Mouse (Mus musculus): ENCODE data around the gene Sec61g. TPM values are rescaled to one million over a fixed set of nuclear protein-coding genes. Genes with fewer than 3 reads are reported as not detected.
"Not testable (repeated sequence)": the region's sequence is repeated elsewhere in the genome, so short reads cannot be mapped to it uniquely, and the experiment has no call there.

The Sec61g gene
- 1 to 10 TPM; 2.9 to 3.4 TPM for total RNA-seq (2021)

DNA sequence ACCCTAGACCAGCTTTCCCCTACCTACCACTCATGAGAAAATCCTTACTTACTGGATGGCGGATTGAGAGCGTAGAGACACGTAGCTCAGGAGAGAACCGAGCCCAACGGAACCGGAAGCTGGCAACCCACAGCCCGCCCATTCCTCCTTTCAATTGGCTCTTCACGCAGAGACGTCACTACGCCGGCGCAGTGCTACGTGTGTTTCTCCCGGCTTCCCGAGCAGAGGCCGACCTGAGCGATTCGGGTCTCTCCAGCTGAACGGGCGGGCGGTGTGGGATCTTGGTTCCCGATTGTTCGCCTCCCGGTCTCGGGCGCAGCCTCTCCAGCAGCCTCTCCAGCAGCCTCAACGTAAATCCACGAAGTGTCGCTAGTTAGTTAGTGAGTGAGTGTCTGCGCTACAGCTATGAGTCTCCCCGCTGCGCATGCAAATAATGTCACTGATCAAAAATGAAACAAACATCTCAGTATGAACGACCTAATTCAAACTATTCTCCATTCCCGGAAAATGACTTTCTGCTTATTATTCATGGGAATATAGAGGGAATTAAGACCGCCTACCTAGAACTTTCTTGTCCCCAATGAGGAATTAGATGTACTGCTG, at the start of gene Sec61g:
Gene Sec61g (minus strand): TSS at position 433 of the 603 bp plus-strand sequence.
- DNase-seq (ENCODE audit: low spot score), result peak; percentile 86
- intact Hi-C loops (cut with DNase I), result loop anchor here (5.0 kb wide), 2 partner anchors 444 to 649 kb away; partner anchors contain the start of genes Fbxo48 and Ppp3r1

DNA sequence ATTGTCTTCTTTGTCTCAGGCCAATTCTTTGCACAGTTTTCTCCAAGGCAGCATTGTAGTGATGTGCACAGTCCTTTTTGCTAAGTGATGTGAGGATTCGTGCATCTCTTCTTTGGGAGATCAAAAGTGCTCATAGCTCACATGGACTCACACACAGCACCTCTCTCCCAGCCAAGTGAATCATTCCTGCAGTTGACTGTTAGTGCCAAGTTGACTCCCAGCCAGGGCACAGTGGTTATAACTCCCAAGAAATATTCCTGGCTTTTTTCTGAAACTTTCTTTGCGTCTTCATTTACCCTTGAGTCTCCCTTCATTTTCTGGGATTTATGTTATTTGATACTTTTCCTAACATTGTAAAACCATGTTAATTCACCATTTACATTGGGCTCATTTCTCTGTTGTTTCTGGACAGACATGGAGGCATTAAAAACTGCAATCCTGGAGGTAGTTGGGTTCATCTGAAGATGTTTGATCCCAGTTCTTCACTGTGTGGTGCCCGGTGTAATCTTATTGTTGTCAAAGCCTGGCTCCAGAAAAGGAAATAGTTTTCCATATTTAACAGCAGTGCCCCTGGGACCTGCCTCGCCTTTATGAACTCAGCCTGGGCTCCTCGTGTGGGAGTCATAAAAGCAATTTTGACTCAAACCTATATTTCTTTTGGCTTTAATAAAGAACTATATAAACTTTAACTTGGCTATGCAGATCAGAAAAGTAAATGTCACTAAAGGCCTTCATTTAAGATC, 38.3 kb upstream of the Sec61g start:
- intact Hi-C loops (cut with DNase I), result no loop called here
- peak; percentile 2 for DNase-seq (ENCODE audit: low spot score)

DNA sequence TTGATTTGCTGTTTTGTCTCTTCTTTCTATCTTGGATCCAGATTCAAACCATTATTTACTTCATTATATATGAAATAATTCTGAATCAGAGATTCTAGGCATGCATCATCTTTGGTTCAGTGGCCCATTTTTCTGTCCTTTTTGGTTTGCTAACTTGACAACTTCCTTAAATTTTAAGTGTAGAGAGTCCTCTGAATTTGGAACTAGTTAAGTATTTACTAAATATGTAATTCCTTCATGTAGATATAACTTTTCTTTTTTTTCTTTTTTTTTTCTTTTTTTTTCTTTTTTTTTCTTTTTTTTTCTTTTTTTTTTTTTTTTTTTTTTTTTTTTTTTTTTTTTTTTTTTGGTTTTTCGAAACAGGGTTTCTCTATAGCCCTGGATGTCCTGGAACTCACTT, 29.1 kb upstream of the Sec61g start:
- intact Hi-C loops (cut with DNase I), result no loop called here
- no peak for DNase-seq (ENCODE audit: low spot score)

DNA sequence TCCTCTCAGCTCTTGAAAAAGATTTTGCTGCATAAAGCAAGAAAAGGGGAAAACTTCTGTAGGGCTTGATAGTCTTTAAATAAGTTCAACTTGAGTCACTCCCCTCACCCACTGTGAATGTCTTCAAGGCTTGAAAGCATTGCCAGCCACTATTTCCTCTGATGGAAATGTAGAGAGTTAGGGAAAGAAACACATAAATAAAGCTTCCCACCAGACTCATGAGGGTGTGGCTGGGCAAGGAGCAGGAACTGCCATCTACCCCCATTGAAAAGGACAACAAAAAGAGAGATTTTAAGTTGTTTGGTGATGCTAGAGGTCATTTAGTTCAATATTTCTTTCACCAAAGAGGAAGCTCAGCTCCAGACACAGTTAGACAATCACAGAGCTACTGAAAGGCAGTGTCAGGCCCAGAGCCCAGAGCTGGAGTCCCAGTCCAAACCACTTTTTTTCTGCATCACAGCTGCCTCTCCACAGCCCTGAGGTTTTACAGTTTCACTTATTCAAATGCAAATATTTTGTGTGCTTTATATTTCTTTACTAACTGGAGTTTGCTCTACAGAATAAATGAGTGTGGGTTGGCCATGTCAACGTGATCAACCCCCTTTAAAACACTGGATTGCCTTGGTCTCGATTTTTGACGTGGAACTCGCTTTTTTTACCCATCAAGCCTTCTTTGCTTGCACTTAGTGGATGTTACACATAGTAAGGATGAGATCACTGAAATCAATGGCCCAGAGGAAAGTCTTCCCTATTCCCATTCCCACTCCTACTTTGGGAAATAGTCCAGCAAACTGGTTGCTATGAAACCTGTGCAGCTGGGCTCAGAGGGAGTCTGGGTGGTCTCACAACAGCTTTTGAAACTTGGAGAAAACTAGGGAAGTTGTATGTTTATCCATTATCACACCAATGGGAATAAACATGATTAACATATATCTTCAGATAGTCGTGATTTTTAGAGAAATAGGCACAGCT, 26.6 kb upstream of the Sec61g start:
- intact Hi-C loops (cut with DNase I), result no loop called here
- DNase-seq (ENCODE audit: low spot score), result no peak

DNA sequence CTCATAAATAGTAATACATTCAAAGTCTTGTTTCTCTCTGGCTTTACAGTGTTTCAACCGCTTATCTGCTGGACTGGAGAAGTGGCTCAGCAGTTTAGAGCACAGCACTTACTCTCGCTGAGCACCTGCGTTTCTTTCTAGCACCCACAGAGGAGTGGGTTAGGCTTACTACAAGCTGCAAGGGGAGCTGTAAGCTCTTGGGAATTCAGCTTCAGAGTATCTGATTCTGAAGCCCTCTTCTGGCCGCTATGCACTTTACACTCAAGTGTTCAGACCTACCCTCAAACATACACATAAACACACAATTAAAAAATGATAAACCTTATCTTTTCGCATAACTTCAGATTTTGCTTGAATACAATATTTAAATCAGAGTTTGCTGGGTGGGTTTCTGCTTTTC, 24.6 kb upstream of the Sec61g start:
- intact Hi-C loops (cut with DNase I), result no loop called here
- no peak for DNase-seq (ENCODE audit: low spot score)

DNA sequence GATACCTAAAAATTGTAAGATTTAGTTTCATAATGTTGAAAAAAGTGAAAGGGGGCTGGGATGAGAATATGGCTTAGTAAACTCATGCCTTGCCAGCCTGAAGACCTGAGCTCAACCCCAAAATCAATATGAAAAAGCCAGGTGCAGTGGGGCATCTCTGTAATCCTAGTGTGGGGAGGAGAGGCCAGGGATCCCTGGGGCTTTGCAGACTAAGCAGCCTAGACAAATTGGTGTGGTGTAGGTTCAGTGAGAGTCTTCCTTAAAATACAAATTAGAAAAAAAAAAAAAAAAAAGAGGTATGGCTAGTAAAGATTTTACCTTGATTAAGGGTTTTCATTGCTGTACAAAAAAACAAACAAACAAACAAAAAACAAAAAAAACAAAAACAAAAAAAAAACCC, 20.6 kb upstream of the Sec61g start:
- intact Hi-C loops (cut with DNase I), result loop anchor here (10.0 kb wide), 1 partner anchor 256 kb away; no protein-coding TSS in a partner anchor
- no peak for DNase-seq (ENCODE audit: low spot score)

DNA sequence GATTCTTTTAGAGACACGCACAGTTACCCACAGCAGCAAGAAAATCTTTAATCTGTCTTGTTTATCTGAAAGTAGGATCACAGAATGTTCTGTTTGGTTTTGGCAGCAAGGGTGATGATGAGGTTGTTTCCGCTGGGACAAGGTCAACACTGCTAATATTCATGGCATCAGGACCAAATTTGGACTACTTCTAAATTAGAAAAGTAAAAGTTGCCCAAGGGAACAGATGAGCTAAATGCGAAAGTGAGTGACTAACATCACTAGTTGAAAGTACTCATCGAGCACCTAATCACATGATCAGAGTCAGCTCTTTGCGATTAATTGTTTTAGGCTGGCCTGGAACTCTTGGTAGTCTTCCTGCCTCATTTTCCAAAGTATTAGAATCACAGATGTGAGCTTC, 20.1 kb upstream of the Sec61g start:
- DNase-seq (ENCODE audit: low spot score), result no peak
- intact Hi-C loops (cut with DNase I), result loop anchor here (10.0 kb wide), 1 partner anchor 256 kb away; no protein-coding TSS in a partner anchor

DNA sequence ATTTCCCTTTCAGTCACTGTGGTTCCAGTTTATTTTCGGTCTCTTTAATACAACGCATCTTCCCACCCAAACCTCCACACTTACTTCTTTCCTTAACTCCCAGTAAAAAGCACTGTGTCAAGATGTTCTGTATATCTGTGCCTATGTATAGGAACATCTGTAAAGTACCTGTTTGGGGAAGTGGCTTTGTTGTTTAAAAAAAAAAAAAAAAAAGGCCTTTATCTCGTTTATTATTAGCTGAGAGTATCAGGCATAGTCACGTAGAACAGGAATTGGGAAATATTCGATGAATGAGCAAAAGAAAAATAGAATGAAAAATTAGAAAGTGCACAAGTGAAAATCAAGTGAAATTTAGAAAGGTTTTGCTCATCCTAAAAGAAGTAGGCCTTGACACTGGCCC, 19.5 kb upstream of the Sec61g start:
- DNase-seq (ENCODE audit: low spot score), result no peak
- intact Hi-C loops (cut with DNase I), result loop anchor here (10.0 kb wide), 1 partner anchor 257 kb away; no protein-coding TSS in a partner anchor

DNA sequence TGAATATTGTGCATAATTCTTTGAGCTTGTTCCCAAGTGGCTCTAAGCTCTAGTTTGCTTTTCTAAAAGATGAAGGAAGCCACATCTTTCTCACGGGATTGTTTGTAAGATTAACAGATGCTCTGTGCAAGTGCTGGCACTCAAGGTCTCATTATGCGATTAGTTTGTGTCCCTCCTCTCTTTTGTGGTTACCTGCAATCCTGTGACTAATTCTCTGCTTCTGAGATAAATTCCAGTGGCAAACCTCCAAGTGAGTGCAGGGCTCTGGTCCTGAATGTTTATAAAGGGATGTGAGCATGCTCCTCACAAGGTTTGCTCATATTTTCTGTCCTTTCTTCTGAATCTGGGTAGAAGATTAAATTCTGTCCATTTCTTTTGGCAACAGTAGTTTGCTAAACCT, 18.2 kb upstream of the Sec61g start:
- intact Hi-C loops (cut with DNase I), result loop anchor here (10.0 kb wide), 1 partner anchor 258 kb away; no protein-coding TSS in a partner anchor
- no peak for DNase-seq (ENCODE audit: low spot score)

DNA sequence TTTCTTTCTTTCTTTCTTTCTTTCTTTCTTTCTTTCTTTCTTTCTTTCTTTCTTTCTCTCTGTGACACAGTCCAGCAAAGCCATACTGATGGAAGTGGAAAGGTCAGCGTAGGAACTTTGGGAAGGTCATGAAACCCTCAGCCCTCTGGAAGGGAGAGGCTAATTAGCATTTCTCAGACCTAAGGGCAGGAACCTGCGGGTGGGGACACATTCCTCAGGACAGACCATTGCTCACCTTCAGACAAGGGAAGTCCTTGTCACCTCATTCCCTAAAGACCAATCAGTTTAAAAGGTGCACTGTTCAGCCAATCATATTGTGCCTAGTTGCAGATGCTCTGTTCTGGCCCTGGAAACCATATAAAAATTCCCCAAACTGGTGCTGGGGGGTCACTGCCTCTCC, 17.4 kb upstream of the Sec61g start:
- intact Hi-C loops (cut with DNase I), result loop anchor here (1.0 to 10.0 kb wide), 2 partner anchors 259 to 423 kb away; no protein-coding TSS in a partner anchor
- no peak for DNase-seq (ENCODE audit: low spot score)

DNA sequence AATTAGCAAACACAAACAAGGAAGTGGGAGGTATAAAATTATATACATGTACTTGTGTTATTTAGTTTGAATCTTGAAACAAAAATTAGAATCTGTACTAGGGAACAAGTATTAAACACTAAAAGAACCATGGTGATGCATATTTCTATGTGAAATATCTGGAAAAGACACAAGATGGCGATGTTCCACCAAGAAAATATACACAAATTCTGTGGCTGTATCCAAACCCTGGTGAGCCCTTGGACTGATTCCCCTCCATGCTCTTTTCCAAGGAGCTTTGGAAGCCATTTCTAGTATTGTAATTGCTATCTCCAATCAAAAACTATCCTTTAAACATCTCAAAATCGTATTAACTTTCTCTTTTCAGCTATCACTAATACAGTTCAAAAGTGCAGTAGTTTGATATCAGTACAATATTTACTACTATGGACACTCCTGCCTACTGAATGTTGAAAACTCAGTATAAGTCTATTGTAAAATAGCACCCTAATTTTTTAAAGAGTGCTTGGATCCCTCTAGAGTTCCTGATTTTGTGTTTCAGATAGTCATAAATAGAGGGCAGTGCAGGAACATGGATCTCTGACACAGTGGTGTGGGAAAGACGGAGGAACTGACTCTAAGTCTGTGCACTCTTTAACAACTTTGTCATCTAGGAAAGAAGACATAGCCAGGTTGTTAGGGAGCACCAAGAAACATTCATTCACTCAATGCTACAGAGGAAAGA, 16.8 kb upstream of the Sec61g start:
- no peak for DNase-seq (ENCODE audit: low spot score)
- intact Hi-C loops (cut with DNase I), result loop anchor here (1.0 to 10.0 kb wide), 2 partner anchors 260 to 423 kb away; no protein-coding TSS in a partner anchor

DNA sequence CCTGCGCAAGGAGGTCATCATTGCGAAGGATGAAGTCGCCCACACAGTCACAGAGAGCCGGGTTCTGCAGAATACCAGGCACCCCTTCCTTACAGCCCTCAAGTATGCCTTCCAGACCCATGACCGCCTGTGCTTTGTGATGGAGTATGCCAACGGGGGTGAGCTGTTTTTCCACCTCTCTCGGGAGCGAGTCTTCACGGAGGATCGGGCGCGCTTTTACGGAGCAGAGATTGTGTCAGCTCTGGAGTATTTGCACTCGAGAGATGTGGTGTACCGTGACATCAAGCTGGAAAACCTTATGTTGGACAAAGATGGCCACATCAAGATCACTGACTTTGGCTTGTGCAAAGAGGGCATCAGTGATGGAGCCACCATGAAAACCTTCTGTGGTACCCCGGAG, 6.8 kb upstream of the Sec61g start:
- intact Hi-C loops (cut with DNase I); DNase-seq (ENCODE audit: low spot score): not testable (repeated sequence)

DNA sequence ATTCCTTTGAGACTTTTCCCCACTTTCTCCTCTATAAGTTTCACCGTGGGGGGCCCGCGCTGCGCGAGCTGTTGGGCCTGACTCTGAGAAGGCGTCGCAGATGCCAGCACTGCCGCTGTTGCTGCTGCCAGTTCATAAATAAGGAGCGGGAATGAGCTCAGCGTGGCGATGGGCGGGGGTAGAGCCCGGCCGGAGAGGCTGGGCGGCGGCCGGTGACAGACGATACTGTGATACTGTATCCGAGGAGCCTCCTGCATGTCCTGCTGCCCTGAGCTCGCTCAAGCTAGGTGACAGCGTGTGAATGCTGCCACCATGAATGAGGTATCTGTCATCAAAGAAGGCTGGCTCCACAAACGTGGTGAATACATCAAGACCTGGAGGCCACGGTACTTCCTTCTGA, 5.9 kb upstream of the Sec61g start:
- DNase-seq (ENCODE audit: low spot score); intact Hi-C loops (cut with DNase I): not testable (repeated sequence)

DNA sequence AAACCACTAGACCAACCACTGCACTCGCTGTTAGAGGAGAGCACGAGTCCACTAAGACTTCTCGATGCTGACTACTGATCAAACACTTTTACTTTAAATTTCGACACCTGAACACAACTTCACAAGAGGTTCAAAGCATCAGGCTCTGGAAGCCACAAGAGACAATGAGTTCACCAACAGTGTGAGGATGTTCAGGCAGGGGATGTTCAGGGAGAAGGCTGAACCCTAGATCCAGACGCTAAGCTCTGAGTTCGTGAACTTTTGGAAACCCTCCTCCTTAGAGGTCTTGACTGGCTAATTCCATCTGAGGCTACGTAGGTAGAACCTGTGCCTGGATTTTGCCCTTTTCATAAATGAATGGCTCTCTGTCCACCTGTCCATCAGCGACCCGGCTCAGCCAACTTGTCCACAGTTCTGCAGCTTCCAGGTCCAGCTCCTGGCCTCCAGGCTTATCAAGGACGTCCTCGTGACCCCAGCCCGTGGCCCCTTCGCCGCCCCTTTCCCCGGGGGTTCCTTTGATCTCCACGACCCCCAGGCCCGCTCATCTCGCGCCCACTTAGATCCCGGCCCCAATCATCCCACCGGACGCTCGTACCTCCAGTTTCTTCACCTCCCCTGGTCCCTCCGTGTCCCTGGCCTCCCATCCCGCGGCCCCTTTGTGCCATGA, 766 bp downstream of the Sec61g start:
- DNase-seq (ENCODE audit: low spot score), result no peak
- intact Hi-C loops (cut with DNase I), result loop anchor here (5.0 kb wide), 2 partner anchors 445 to 650 kb away; partner anchors contain the start of genes Fbxo48 and Ppp3r1

DNA sequence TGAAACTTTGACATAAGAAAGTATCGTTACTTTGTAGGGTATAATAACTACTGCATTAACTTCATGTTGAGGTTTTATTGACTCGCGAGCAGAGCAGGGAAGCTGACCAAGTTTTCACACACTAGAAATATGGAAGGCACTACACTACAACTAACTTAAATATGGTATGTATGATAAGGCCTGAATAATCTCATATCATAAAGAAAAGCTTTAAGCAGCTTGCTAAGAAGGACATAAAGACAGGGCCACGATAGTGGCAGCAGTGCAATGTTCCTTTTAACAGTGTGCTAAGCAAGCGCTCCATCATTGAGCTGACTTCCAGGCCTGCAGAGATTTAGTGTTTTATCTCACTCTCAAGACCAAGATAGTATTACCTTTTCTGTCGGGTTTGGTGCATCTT, 2.3 kb downstream of the Sec61g start:
- no peak for DNase-seq (ENCODE audit: low spot score)
- intact Hi-C loops (cut with DNase I), result loop anchor here (5.0 kb wide), 2 partner anchors 446 to 651 kb away; partner anchors contain the start of genes Fbxo48 and Ppp3r1

DNA sequence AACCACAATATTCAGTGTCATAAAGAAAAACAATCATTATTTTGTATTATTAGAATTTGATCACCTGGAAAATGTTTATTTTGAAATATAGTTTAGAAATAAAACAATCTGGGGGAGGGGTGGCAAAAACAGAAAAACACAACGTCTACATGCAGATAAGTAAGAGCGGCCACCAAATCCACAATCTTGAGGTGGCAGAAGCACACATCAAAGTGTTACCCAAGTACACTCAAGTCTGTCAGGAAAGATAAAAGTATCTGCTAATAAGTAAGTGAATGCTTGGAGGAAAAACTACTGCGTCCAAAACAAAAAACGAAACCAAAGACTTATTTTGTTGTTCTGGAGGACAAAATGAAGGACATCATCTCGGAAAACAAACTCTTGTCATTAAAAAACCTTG, 5.1 kb downstream of the Sec61g start:
- intact Hi-C loops (cut with DNase I), result no loop called here
- no peak for DNase-seq (ENCODE audit: low spot score)

DNA sequence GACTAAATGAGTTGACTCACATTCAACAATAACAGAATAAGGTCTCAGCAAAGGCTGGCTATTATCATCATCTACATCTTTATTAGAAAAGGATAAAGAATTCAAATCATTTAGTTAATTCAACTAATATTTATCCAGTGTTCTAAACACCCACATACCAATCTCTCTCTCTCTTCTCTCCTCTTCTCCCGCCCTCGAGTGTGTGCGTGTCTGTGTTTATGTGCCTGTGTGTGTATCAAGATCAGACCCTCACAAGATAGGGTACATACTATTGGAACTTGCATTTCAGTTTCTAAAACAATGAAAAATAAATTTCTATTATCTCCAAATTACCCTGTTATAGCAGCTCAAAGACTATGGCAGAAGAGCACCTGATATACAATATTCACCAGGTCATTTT, 5.5 kb downstream of the Sec61g start:
- no peak for DNase-seq (ENCODE audit: low spot score)
- intact Hi-C loops (cut with DNase I), result no loop called here

DNA sequence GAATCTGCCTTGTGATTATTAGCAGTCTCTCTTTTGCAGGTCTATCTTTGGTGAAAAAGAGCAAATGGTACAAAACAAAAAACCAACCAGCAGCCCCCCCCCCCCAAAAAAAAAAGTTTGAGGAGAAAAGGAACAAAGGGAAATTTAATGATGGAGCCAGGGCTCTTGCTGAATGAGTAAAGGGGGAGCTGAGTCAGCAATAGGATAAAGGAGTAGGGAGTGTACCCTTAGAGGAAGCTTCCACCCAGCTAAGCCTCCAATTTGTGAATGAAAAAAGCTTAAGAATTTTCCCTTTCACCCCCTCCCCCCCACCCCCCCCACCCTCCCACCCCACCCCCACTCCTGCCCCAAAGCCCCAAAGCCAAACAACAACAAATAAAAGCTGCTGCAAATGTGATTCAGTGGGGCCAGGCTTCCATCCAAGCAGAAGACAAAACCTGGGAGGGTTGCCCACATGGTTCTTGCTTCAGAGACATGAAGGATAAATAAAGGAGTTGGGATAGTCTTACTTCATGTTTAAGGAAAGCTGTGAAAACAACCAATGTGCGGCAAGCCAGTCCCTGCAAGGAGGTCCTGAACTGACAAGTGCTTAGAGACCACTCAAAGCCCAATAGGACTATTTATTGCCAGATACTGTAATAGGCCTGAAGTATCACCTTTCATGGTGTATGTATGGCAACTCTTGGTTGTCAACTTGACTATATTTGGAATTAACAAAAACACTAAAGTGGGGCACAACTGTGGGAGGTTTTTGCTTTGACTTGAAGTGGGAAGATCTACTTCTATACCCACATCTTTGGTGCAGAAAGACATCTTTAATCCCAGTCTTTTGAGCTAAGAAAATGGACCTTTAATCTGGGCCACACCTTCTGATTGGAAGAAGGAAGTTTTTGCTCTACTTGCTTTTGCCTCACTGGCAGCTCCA, 9.3 kb downstream of the Sec61g start:
- intact Hi-C loops (cut with DNase I), result no loop called here
- no peak for DNase-seq (ENCODE audit: low spot score)
